Mouse (Mus musculus) intestine, embryonic 14.5 days (tissue): ENCODE results near the gene Tmem258. TPM values are rescaled to one million over a fixed set of nuclear protein-coding genes. Genes with fewer than 3 reads are reported as not detected.
A peak's percentile ranks its signal among the peaks of the same experiment; 100 is the strongest.

Source experiments
- ATAC-seq: fragments of 200-750 bp; cut with Nextera tagmentation; replicated peaks from 2 replicates; pipeline ENCODE4 v1.8.0; 2017; ENCODE audit warnings: low read depth, moderate number of reproducible peaks, moderate TSS enrichment, moderate library complexity; ENCODE audit not compliant: low FRiP score, low TSS enrichment
- DNase-seq: peaks from one replicate; pipeline ENCODE4 v3.0.0-alpha.2; 2018; ENCODE audit warnings: low spot score
- H3K27ac ChIP-seq: fragments of 300-500 bp; sonication (generic); 2 replicates; pipeline ENCODE4 v1.5.1; 2014; ENCODE audit warnings: low read depth, mild to moderate bottlenecking, control low read depth
- H3K27me3 ChIP-seq: fragments of 300-500 bp; sonication (generic); replicated peaks from 2 replicates; pipeline ENCODE4 v1.6.1; 2014; ENCODE audit warnings: low read length, control low read depth; ENCODE audit not compliant: control insufficient read depth, insufficient read depth
- H3K36me3 ChIP-seq: fragments of 300-500 bp; sonication (generic); 2 replicates; pipeline ENCODE4 v1.6.1; 2014; ENCODE audit warnings: low read length, control low read depth; ENCODE audit not compliant: control insufficient read depth, insufficient read depth
- H3K4me1 ChIP-seq: fragments of 300-500 bp; sonication (generic); replicated peaks from 2 replicates; pipeline ENCODE4 v1.6.1; 2014; ENCODE audit warnings: low read length, control low read depth, mixed read lengths; ENCODE audit not compliant: control insufficient read depth, insufficient read depth
- H3K4me2 ChIP-seq: fragments of 300-500 bp; sonication (generic); 2 replicates; pipeline ENCODE4 v1.6.1; 2014; ENCODE audit warnings: low read length
- H3K4me3 ChIP-seq: fragments of 300-500 bp; sonication (generic); 2 replicates; pipeline ENCODE4 v1.5.1; 2014; ENCODE audit warnings: low read depth, low read length, control low read depth, mixed read lengths
- H3K9ac ChIP-seq: fragments of 300-500 bp; sonication (generic); 2 replicates; pipeline ENCODE4 v1.6.1; 2014; ENCODE audit warnings: mild to moderate bottlenecking, low read length
- H3K9me3 ChIP-seq: fragments of 300-500 bp; sonication (generic); 2 replicates; pipeline ENCODE4 v1.6.1; 2016; ENCODE audit warnings: low read length, control low read depth; ENCODE audit not compliant: control insufficient read depth
- WGBS: fragments of 180-500 bp; shearing (Covaris S2); extraction: QIAGEN DNeasy Blood & Tissue Kit; methylation state at CpG from one replicate; pipeline ENCODE4 v1.1.7; 2014; 5-methylcytosine and 5-hydroxymethylcytosine counted together
- polyA plus RNA-seq: library from polyadenylated mRNA; unstranded; fragments of >200 nt; fragmentation: Nextera tagmentation; extraction: Ambion mirVana; gene quantifications from 2 replicates; pipeline ENCODE4 v1.2.1, GENCODE M21; 2014

The Tmem258 gene
- polyA plus RNA-seq, 1 experiment from 2014 or later: 499 TPM

GRCm38 (mm10) chr19:10231871-10232270 lies 28.1 kb downstream of the Tmem258 start:
- Histone ChIP-seq H3K4me3 (no peak overlapping the region), H3K27me3 (no peaks in the 10 kb centered on the region), H3K4me1 (peaks cover 28% of the 10 kb centered on the region), H3K27ac (peak overlapping the region; percentile 69; the same call in 1 of the 2 replicates), H3K4me2 (no peak overlapping the region), H3K9me3 (no peaks in the 10 kb centered on the region), H3K36me3 (peaks cover 15% of the 10 kb centered on the region; the same call in 1 of the 2 replicates), H3K9ac (no peak overlapping the region)
- no peak for DNase-seq
- 24% methylated on average over 5 of the region's 5 CpGs for WGBS
- ATAC-seq: no peak

DNA sequence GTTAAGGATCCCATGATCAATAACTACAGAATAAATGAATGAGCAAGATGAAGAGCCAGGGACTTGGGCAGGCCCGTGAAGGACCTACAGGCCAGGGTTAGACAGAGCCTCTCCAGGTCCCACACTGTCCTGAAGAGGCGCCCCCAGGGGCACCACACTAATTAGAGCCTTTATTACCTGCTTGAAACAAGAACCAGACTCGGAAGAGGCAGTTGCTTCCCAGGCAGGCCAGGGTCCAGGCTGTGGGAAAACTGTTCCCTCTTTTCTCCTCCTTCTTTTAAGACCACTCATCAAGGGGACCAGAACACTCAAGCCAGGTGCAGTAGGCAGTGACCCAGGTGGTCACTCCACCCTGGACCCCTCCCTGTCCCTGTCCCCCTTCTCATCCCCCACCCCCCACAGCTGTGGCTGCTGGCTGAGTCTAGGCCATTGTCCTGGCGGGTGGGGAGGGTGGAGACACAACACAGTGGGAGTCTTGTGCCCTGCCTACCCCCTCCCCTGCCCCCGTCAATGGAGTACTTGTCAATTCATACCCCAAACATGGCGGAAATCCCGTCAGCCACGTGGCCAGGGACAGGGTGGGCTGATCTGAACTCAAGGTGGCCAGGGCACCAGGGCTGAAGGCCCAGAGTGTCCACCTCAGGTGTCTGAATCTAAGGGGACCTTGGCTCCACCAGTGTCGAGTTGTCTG lies 28.7 kb downstream of the Tmem258 start:
- H3K9ac ChIP-seq: no peak overlapping the region
- H3K4me1 ChIP-seq: peaks cover 28% of the 10 kb centered on the region
- DNase-seq: no peak
- peaks cover 15% of the 10 kb centered on the region; the same call in 1 of the 2 replicates for H3K36me3 ChIP-seq
- no peak overlapping the region for H3K4me3 ChIP-seq
- ATAC-seq: no peak
- H3K9me3 ChIP-seq: no peaks in the 10 kb centered on the region
- 39% methylated on average over 9 of the region's 9 CpGs for WGBS
- H3K27me3 ChIP-seq: no peaks in the 10 kb centered on the region
- no peak overlapping the region for H3K4me2 ChIP-seq
- no peak overlapping the region for H3K27ac ChIP-seq

GRCm38 (mm10) chr19:10235784-10236565 lies 32.2 kb downstream of the Tmem258 start:
- peak; percentile 65 for DNase-seq

GRCm38 (mm10) chr19:10238477-10238876 lies 34.7 kb downstream of the Tmem258 start:
- Histone ChIP-seq H3K9me3 (no peaks in the 10 kb centered on the region), H3K4me1 (peaks cover 24% of the 10 kb centered on the region), H3K36me3 (0 out of 2 replicates have a peak, but pooled peaks cover 3% of the 10 kb centered on the region), H3K4me3 (no peak overlapping the region), H3K27me3 (no peaks in the 10 kb centered on the region), H3K27ac (peak overlapping the region; percentile 60), H3K4me2 (peak overlapping the region; percentile 66), H3K9ac (no peak overlapping the region)
- WGBS: 27% methylated on average over 3 of the region's 3 CpGs
- DNase-seq (no peak), ATAC-seq (0 out of 2 replicates have a peak, but pooled peaks have one; percentile 15)

More at GRCm38 (mm10) chr19:10235784-10236565, 32.2 kb downstream of the Tmem258 start:
- Histone ChIP-seq H3K36me3 (0 out of 2 replicates have a peak, but pooled peaks cover 3% of the 10 kb centered on the region), H3K4me1 (peaks cover 38% of the 10 kb centered on the region), H3K9ac (no peak overlapping the region), H3K27me3 (no peaks in the 10 kb centered on the region), H3K9me3 (no peaks in the 10 kb centered on the region), H3K4me3 (no peak overlapping the region), H3K27ac (0 out of 2 replicates have a peak overlapping the region, but pooled peaks have one; percentile 29), H3K4me2 (peak overlapping the region; percentile 16)
- ATAC-seq: peak; percentile 65
- WGBS: 63% methylated on average over 9 of the region's 9 CpGs

DNA sequence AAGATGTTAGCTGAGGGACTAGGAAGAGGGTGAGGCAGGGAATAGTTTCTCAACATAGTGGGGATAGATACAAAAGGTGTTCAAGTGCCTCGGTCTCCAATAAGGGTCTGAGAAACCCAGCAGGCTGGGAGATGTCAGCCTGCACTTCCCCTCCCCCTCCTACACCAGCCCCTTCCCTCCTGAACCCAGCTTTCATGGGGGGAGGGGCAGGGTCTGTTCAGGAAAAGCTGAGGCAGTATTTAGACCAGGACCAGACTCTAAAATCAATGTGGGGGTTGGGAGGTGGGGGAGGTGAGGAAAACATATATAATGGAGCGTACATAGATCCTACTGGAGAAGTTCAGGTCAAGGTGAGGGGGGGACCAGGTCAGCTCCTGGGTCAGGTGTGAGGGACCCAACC lies 35.6 kb downstream of the Tmem258 start:
- Histone ChIP-seq H3K9ac (peak overlapping the region; percentile 67; the same call in 1 of the 2 replicates), H3K4me2 (peak overlapping the region; percentile 66), H3K4me3 (peak overlapping the region; percentile 55), H3K36me3 (no peaks in the 10 kb centered on the region), H3K27me3 (no peaks in the 10 kb centered on the region), H3K4me1 (peaks cover 24% of the 10 kb centered on the region), H3K9me3 (no peaks in the 10 kb centered on the region), H3K27ac (peak overlapping the region; percentile 57)
- 20% methylated on average over 2 of the region's 2 CpGs for WGBS
- DNase-seq (no peak), ATAC-seq (no peak)

DNA sequence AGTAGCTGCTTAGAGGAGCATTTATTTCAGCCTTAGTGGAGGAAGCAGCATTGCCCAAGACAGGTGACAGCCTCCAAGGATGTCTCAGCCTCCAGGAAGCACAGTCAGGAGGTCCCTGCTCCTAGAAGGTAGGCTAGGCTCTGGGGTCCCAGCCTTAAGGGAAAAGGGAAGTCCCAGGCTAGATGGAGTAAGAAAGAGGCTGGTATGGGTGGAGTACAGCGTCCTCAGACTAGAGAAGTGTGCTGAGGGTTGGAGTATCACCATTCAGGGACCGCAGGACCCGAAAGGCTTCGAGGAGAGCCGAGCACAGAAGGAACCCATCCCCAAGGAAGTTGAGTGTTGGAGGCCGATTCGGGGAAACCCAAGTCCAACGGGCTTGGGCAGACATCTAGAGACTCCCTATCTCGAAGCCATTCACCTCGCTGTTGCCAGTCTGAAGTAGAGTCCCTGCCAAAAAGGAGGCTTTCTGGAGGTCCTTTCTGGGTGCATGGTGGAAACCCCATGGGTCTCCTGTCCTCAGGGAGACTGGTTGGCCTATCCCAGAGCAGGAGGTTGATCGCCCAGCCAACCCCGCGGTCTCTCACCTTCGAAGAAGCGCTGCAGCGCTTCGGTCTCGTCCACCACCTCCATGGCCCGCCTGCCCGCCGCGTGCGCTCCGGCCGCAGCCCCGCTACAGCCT lies 36.3 kb downstream of the Tmem258 start:
- Histone ChIP-seq H3K27me3 (no peaks in the 10 kb centered on the region), H3K4me1 (peaks cover 24% of the 10 kb centered on the region), H3K27ac (peak overlapping the region; percentile 57), H3K4me3 (peak overlapping the region; percentile 55), H3K4me2 (peak overlapping the region; percentile 66), H3K9me3 (no peaks in the 10 kb centered on the region), H3K36me3 (no peaks in the 10 kb centered on the region), H3K9ac (peak overlapping the region; percentile 67)
- DNase-seq (no peak), ATAC-seq (peak; percentile 12; the same call in 1 of the 2 replicates)
- 2% methylated on average over 26 of the region's 26 CpGs for WGBS

GRCm38 (mm10) chr19:10240654-10241305 lies 37.0 kb downstream of the Tmem258 start, which contains the start of gene Myrf:
TSS of gene Myrf (minus strand) at chr19:10240748.
- Histone ChIP-seq H3K4me1 (peaks cover 24% of the 10 kb centered on the region), H3K27me3 (no peaks in the 10 kb centered on the region), H3K4me3 (peak within 1 kb of the TSS; percentile 55), H3K4me2 (peak within 1 kb of the TSS; percentile 66), H3K9ac (peak within 1 kb of the TSS; percentile 67), H3K9me3 (no peaks in the 10 kb centered on the region), H3K36me3 (no peaks in the 10 kb centered on the region), H3K27ac (peak within 1 kb of the TSS; percentile 57)
- ATAC-seq (peak; percentile 77), DNase-seq (peak; percentile 94)
- 8% methylated on average over 39 of the region's 43 CpGs for WGBS

- Histone ChIP-seq H3K9me3 (no peaks in the 10 kb centered on the region), H3K4me2 (no peak overlapping the region), H3K27me3 (no peaks in the 10 kb centered on the region), H3K36me3 (no peaks in the 10 kb centered on the region), H3K4me1 (peaks cover 32% of the 10 kb centered on the region), H3K4me3 (no peak overlapping the region), H3K9ac (no peak overlapping the region), H3K27ac (no peak overlapping the region)
- 25% methylated on average over 8 of the region's 8 CpGs for WGBS
- ATAC-seq: no peak
- DNase-seq: no peak
These were observed 39.1 kb downstream of the Tmem258 start for GRCm38 (mm10) chr19:10242916-10243315.
